Mouse (Mus musculus): ENCODE measurements around the gene Gata5. TPM values are rescaled to one million over a fixed set of nuclear protein-coding genes. Genes with fewer than 3 reads are reported as not detected.

Gene Gata5
- polyA plus RNA-seq, 1 experiment = not detected

GRCm38 (mm10) chr2:180291566-180291965, 42.9 kb downstream of the Gata5 start:
- H3ac ChIP-seq (ENCODE audit: control insufficient read depth, insufficient read length) = no peak overlapping the region
- H3K79me2 ChIP-seq (ENCODE audit: control insufficient read depth, insufficient read depth) = no peaks in the 10 kb centered on the region
- peaks cover 77% of the 10 kb centered on the region for H3K27me3 ChIP-seq (ENCODE audit: control insufficient read depth, insufficient read depth, insufficient read length)
- no peak overlapping the region for H3K4me3 ChIP-seq
- no peaks in the 10 kb centered on the region for H3K36me3 ChIP-seq (ENCODE audit: control insufficient read depth, insufficient read depth)
- TF ChIP-seq USF1 (IDR thresholded peaks at IDR 0.05; ENCODE audit: low read depth) (no peak), REST (IDR thresholded peaks at IDR 0.05; ENCODE audit: insufficient read depth, insufficient read length) (no peak), E2F4 (IDR thresholded peaks at IDR 0.05; ENCODE audit: insufficient read depth) (no peak), CEBPB (IDR thresholded peaks at IDR 0.05; ENCODE audit: insufficient read depth, poor library complexity, severe bottlenecking) (no peak), MYOD1 (IDR thresholded peaks at IDR 0.05; ENCODE audit: control insufficient read depth in 1 of 3, insufficient read length in 2 of 3, low read depth in 2 of 3) (no peak), POLR2AphosphoS2 (IDR thresholded peaks at IDR 0.05; ENCODE audit: insufficient read length, low read depth) (no peak), POLR2A (IDR thresholded peaks at IDR 0.05; ENCODE audit: insufficient read length, low read depth) (no peak), MYOG (IDR thresholded peaks at IDR 0.05; ENCODE audit: control insufficient read depth in 1 of 3, insufficient read depth in 1 of 3, insufficient read length in 2 of 3, low read depth in 2 of 3) (no peak), SRF (IDR thresholded peaks at IDR 0.05; ENCODE audit: control insufficient read depth, insufficient read length, low read depth) (no peak), TCF12 (IDR thresholded peaks at IDR 0.05; ENCODE audit: insufficient read depth, poor library complexity, severe bottlenecking) (no peak), TCF3 (IDR thresholded peaks at IDR 0.05; ENCODE audit: insufficient read length, low read depth) (no peak), MAX (IDR thresholded peaks at IDR 0.05; ENCODE audit: low read depth) (no peak)
- H3K4me2 ChIP-seq (ENCODE audit: low read depth) = no peak overlapping the region

- Histone ChIP-seq H3K79me2 (ENCODE audit: control insufficient read depth, insufficient read depth) (no peaks in the 10 kb centered on the region), H3ac (ENCODE audit: control insufficient read depth, insufficient read length) (no peak overlapping the region), H3K4me3 (no peak overlapping the region), H3K27me3 (ENCODE audit: control insufficient read depth, insufficient read depth, insufficient read length) (peaks cover 79% of the 10 kb centered on the region), H3K4me2 (ENCODE audit: low read depth) (no peak overlapping the region), H3K36me3 (ENCODE audit: control insufficient read depth, insufficient read depth) (no peaks in the 10 kb centered on the region)
- TF ChIP-seq REST (IDR thresholded peaks at IDR 0.05; ENCODE audit: insufficient read depth, insufficient read length) = no peak
- TF ChIP-seq TCF3 (IDR thresholded peaks at IDR 0.05; ENCODE audit: insufficient read length, low read depth) = no peak
- no peak for TF ChIP-seq MYOG (IDR thresholded peaks at IDR 0.05; ENCODE audit: control insufficient read depth in 1 of 3, insufficient read depth in 1 of 3, insufficient read length in 2 of 3, low read depth in 2 of 3)
- TF ChIP-seq POLR2A (IDR thresholded peaks at IDR 0.05; ENCODE audit: insufficient read length, low read depth) = no peak
- no peak for TF ChIP-seq POLR2AphosphoS2 (IDR thresholded peaks at IDR 0.05; ENCODE audit: insufficient read length, low read depth)
- TF ChIP-seq MAX (IDR thresholded peaks at IDR 0.05; ENCODE audit: low read depth) = no peak
- TF ChIP-seq MYOD1 (IDR thresholded peaks at IDR 0.05; ENCODE audit: control insufficient read depth in 1 of 3, insufficient read length in 2 of 3, low read depth in 2 of 3) = no peak
- no peak for TF ChIP-seq TCF12 (IDR thresholded peaks at IDR 0.05; ENCODE audit: insufficient read depth, poor library complexity, severe bottlenecking)
- TF ChIP-seq USF1 (IDR thresholded peaks at IDR 0.05; ENCODE audit: low read depth) = no peak
- TF ChIP-seq E2F4 (IDR thresholded peaks at IDR 0.05; ENCODE audit: insufficient read depth) = no peak
- TF ChIP-seq CEBPB (IDR thresholded peaks at IDR 0.05; ENCODE audit: insufficient read depth, poor library complexity, severe bottlenecking) = no peak
- no peak for TF ChIP-seq SRF (IDR thresholded peaks at IDR 0.05; ENCODE audit: control insufficient read depth, insufficient read length, low read depth)
Measured at GRCm38 (mm10) chr2:180290503-180290902, 44.0 kb downstream of the Gata5 start.

DNA sequence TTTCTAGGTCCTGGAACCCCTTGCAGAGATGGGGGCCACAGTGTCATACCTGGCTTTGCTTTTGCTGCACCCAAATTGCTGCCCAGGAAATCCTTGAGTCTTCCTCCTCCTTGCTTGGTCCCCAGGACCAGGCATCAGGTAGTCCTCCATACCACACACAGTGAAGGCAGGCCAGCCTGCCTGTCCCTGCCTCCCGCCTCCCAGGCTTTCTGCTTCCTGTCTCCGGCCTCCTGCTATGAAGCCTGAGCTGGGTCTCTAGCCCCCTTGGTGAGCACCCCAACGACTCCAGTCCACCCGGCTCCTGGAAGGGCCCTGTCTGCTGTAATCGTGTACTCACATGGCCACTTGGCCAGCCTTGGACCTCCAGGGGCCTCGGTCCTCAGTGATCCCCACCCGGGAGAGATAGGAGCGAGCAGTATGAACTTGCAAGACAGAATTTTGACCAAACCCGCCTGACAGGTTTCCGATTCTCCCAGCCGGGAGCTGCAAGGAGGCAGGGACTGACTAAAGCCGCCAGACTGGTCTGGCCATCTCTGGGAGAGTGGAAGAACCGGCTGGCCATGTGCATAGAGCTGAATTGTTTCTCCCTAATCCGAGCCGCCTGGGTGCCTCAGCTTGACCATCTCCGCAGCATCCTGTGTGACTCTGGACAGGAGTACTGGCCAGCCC, 44.9 kb downstream of the Gata5 start, which contains the start of gene Rbbp8nl:
Gene Rbbp8nl (minus strand): TSS at position 440 of the 669 bp plus-strand sequence.
- H3ac ChIP-seq (ENCODE audit: control insufficient read depth, insufficient read length) = no peak within 1 kb of the TSS
- TF ChIP-seq REST (IDR thresholded peaks at IDR 0.05; ENCODE audit: insufficient read depth, insufficient read length) = no peak
- TF ChIP-seq SRF (IDR thresholded peaks at IDR 0.05; ENCODE audit: control insufficient read depth, insufficient read length, low read depth) = no peak
- no peak for TF ChIP-seq CEBPB (IDR thresholded peaks at IDR 0.05; ENCODE audit: insufficient read depth, poor library complexity, severe bottlenecking)
- TF ChIP-seq TCF12 (IDR thresholded peaks at IDR 0.05; ENCODE audit: insufficient read depth, poor library complexity, severe bottlenecking) = no peak
- TF ChIP-seq MAX (IDR thresholded peaks at IDR 0.05; ENCODE audit: low read depth) = no peak
- TF ChIP-seq USF1 (IDR thresholded peaks at IDR 0.05; ENCODE audit: low read depth) = no peak
- TF ChIP-seq POLR2AphosphoS2 (IDR thresholded peaks at IDR 0.05; ENCODE audit: insufficient read length, low read depth) = no peak
- TF ChIP-seq POLR2A (IDR thresholded peaks at IDR 0.05; ENCODE audit: insufficient read length, low read depth) = no peak
- H3K4me2 ChIP-seq (ENCODE audit: low read depth) = no peak within 1 kb of the TSS
- no peaks in the 10 kb centered on the region for H3K79me2 ChIP-seq (ENCODE audit: control insufficient read depth, insufficient read depth)
- no peaks in the 10 kb centered on the region for H3K36me3 ChIP-seq (ENCODE audit: control insufficient read depth, insufficient read depth)
- peaks cover 84% of the 10 kb centered on the region for H3K27me3 ChIP-seq (ENCODE audit: control insufficient read depth, insufficient read depth, insufficient read length)
- no peak within 1 kb of the TSS for H3K4me3 ChIP-seq

DNA sequence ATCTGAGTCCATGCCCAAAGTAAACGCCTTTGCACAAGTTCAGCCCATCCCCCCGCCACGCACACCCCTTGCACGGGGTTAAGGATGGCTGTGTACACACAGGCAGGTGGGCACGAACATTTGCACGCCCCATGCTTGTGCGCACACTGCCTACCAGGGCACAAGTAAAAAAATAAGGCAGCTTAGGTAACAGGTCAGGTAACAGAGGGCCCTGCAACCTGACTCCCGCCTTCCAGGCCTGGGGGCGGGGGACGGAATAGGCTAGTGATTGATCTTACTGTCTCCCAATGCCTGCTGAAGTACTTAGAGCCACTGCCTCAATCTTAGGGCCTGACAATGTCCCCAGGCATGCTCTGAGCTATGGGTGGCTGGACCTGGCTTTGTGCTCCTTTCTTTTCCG, 45.5 kb downstream of the Gata5 start:
- no peaks in the 10 kb centered on the region for H3K79me2 ChIP-seq (ENCODE audit: control insufficient read depth, insufficient read depth)
- H3K27me3 ChIP-seq (ENCODE audit: control insufficient read depth, insufficient read depth, insufficient read length) = peaks cover 84% of the 10 kb centered on the region
- no peak overlapping the region for H3ac ChIP-seq (ENCODE audit: control insufficient read depth, insufficient read length)
- no peak for TF ChIP-seq POLR2A (IDR thresholded peaks at IDR 0.05; ENCODE audit: insufficient read length, low read depth)
- TF ChIP-seq POLR2AphosphoS2 (IDR thresholded peaks at IDR 0.05; ENCODE audit: insufficient read length, low read depth) = no peak
- no peak for TF ChIP-seq USF1 (IDR thresholded peaks at IDR 0.05; ENCODE audit: low read depth)
- no peak for TF ChIP-seq REST (IDR thresholded peaks at IDR 0.05; ENCODE audit: insufficient read depth, insufficient read length)
- no peak for TF ChIP-seq TCF12 (IDR thresholded peaks at IDR 0.05; ENCODE audit: insufficient read depth, poor library complexity, severe bottlenecking)
- TF ChIP-seq MAX (IDR thresholded peaks at IDR 0.05; ENCODE audit: low read depth) = no peak
- no peak overlapping the region for H3K4me3 ChIP-seq
- no peak overlapping the region for H3K4me2 ChIP-seq (ENCODE audit: low read depth)
- H3K36me3 ChIP-seq (ENCODE audit: control insufficient read depth, insufficient read depth) = no peaks in the 10 kb centered on the region

GRCm38 (mm10) chr2:180279321-180279720, 55.2 kb downstream of the Gata5 start:
- H3K36me3 ChIP-seq (ENCODE audit: control insufficient read depth, insufficient read depth) = no peaks in the 10 kb centered on the region
- no peak overlapping the region for H3K4me2 ChIP-seq (ENCODE audit: low read depth)
- H3K79me2 ChIP-seq (ENCODE audit: control insufficient read depth, insufficient read depth) = no peaks in the 10 kb centered on the region
- H3K4me3 ChIP-seq = no peak overlapping the region
- peaks cover 75% of the 10 kb centered on the region for H3K27me3 ChIP-seq (ENCODE audit: control insufficient read depth, insufficient read depth, insufficient read length)
- no peak overlapping the region for H3ac ChIP-seq (ENCODE audit: control insufficient read depth, insufficient read length)
- TF ChIP-seq CEBPB (IDR thresholded peaks at IDR 0.05; ENCODE audit: insufficient read depth, poor library complexity, severe bottlenecking) (no peak), SRF (IDR thresholded peaks at IDR 0.05; ENCODE audit: control insufficient read depth, insufficient read length, low read depth) (no peak), POLR2AphosphoS2 (IDR thresholded peaks at IDR 0.05; ENCODE audit: insufficient read length, low read depth) (no peak), REST (IDR thresholded peaks at IDR 0.05; ENCODE audit: insufficient read depth, insufficient read length) (no peak), USF1 (IDR thresholded peaks at IDR 0.05; ENCODE audit: low read depth) (no peak), TCF12 (IDR thresholded peaks at IDR 0.05; ENCODE audit: insufficient read depth, poor library complexity, severe bottlenecking) (no peak), E2F4 (IDR thresholded peaks at IDR 0.05; ENCODE audit: insufficient read depth) (no peak), TCF3 (IDR thresholded peaks at IDR 0.05; ENCODE audit: insufficient read length, low read depth) (no peak), POLR2A (IDR thresholded peaks at IDR 0.05; ENCODE audit: insufficient read length, low read depth) (no peak), MYOG (IDR thresholded peaks at IDR 0.05; ENCODE audit: control insufficient read depth in 1 of 3, insufficient read depth in 1 of 3, insufficient read length in 2 of 3, low read depth in 2 of 3) (no peak), MYOD1 (IDR thresholded peaks at IDR 0.05; ENCODE audit: control insufficient read depth in 1 of 3, insufficient read length in 2 of 3, low read depth in 2 of 3) (no peak), MAX (IDR thresholded peaks at IDR 0.05; ENCODE audit: low read depth) (no peak)

All from myocyte (in vitro differentiated cells).